Mouse (Mus musculus) thymus, postnatal 10 days (tissue): ENCODE data around the gene Dis3.

ENCODE experiments used
- DNase-seq, 2 experiments: peaks; one replicate each; pipeline ENCODE4 v3.0.0; 2021; ENCODE audit warnings: low spot score in 2 of 2

The Dis3 gene

GRCm38 (mm10) chr14:99099267-99099966, at the start of gene Dis3, which contains the start of gene Pibf1:
Dis3 (minus strand) TSS chr14:99099770.
Pibf1 (plus strand) TSS chr14:99099424.
- peak; percentile 98 to 99 for DNase-seq

GRCm38 (mm10) chr14:99146841-99147240, 47.3 kb upstream of the Dis3 start:
- DNase-seq: no peak

- DNase-seq: peak; percentile 24 to 81
Measured at GRCm38 (mm10) chr14:99141786-99142633, 42.4 kb upstream of the Dis3 start.

- DNase-seq: no peak
Measured at GRCm38 (mm10) chr14:99140036-99140435, 40.5 kb upstream of the Dis3 start.

GRCm38 (mm10) chr14:99136297-99136696, 36.7 kb upstream of the Dis3 start:
- DNase-seq: no peak

GRCm38 (mm10) chr14:99135761-99136160, 36.2 kb upstream of the Dis3 start:
- DNase-seq: no peak

- DNase-seq: no peak
Measured at GRCm38 (mm10) chr14:99134048-99134447, 34.5 kb upstream of the Dis3 start.

GRCm38 (mm10) chr14:99129050-99129449, 29.5 kb upstream of the Dis3 start:
- DNase-seq: no peak

- no peak for DNase-seq
Measured at GRCm38 (mm10) chr14:99127509-99127908, 27.9 kb upstream of the Dis3 start.

- no peak for DNase-seq
Measured at GRCm38 (mm10) chr14:99126713-99127112, 27.1 kb upstream of the Dis3 start.

- no peak for DNase-seq
Measured at GRCm38 (mm10) chr14:99124076-99124475, 24.5 kb upstream of the Dis3 start.

- no peak for DNase-seq
Measured at GRCm38 (mm10) chr14:99121584-99122339, 22.2 kb upstream of the Dis3 start.

- no peak for DNase-seq
Measured at GRCm38 (mm10) chr14:99117576-99117975, 18.0 kb upstream of the Dis3 start.

- no peak for DNase-seq
Measured at GRCm38 (mm10) chr14:99108762-99109161, 9.2 kb upstream of the Dis3 start.

GRCm38 (mm10) chr14:99107631-99108187, 8.1 kb upstream of the Dis3 start:
- DNase-seq: no peak

GRCm38 (mm10) chr14:99106671-99107070, 7.1 kb upstream of the Dis3 start:
- DNase-seq: no peak

GRCm38 (mm10) chr14:99104542-99105123, 5.1 kb upstream of the Dis3 start:
- DNase-seq: no peak

GRCm38 (mm10) chr14:99103050-99103449, 3.5 kb upstream of the Dis3 start:
- no peak for DNase-seq

GRCm38 (mm10) chr14:99099967-99100587, 507 bp upstream of the Dis3 start:
- DNase-seq: peak in 1 of 2 experiments; percentile 13

GRCm38 (mm10) chr14:99088947-99089346, 10.6 kb downstream of the Dis3 start:
- no peak for DNase-seq

- DNase-seq: no peak
Measured at GRCm38 (mm10) chr14:99071146-99071545, 28.4 kb downstream of the Dis3 start.
